Mouse (Mus musculus): ENCODE results near the gene Epas1.

The Epas1 gene

GRCm38 (mm10) chr17:86827391-86828165 is 74.1 kb downstream of the Epas1 start:
- DNase-seq (ENCODE audit: extremely low spot score, low spot score): no peak

- no peak for DNase-seq (ENCODE audit: extremely low spot score, low spot score)
These were observed 75.0 kb downstream of the Epas1 start for GRCm38 (mm10) chr17:86828500-86828899.

- no peak for DNase-seq (ENCODE audit: extremely low spot score, low spot score)
These were observed 76.1 kb downstream of the Epas1 start for GRCm38 (mm10) chr17:86829383-86830175.

DNA sequence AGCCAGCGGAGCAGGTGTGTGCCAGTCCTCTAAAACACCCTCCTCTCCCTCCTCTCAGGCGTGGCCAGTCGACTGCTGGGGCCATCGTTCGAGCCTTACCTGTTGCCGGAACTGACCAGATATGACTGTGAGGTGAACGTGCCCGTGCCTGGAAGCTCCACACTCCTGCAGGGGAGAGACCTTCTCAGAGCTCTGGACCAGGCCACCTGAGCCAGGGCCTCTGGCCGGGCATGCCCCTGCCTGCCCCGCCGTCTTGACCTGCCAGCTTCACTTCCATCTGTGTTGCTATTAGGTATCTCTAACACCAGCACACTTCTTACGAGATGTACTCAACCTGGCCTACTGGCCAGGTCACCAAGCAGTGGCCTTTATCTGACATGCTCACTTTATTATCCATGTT is 77.4 kb downstream of the Epas1 start:
- DNase-seq (ENCODE audit: extremely low spot score, low spot score): no peak

- DNase-seq (ENCODE audit: extremely low spot score, low spot score): peak; percentile 36
These were observed 79.2 kb downstream of the Epas1 start for GRCm38 (mm10) chr17:86832562-86833327.

GRCm38 (mm10) chr17:86833945-86834344 is 80.4 kb downstream of the Epas1 start:
- no peak for DNase-seq (ENCODE audit: extremely low spot score, low spot score)

DNA sequence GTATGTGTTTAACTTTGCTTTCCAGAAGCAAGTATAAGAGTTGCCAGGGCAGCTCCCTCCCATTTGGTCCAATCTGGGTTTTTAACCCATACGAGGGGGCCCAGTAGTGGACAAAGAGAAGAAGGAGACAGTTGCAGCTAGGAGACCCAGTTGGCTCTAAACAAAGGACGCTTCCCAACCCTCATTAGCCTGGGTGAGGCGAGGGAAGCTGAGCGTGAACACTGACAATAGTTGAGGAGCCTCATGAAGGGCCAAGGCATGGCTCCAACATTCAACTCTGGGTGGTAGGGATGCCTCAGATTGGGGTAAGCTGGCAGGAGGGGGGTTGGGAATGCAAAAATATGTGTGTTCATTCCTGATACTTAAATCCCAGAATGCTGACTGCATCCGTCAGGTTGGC is 85.8 kb downstream of the Epas1 start:
- DNase-seq (ENCODE audit: extremely low spot score, low spot score): peak; percentile 10

- DNase-seq (ENCODE audit: extremely low spot score, low spot score): no peak
These were observed 97.3 kb downstream of the Epas1 start for GRCm38 (mm10) chr17:86850700-86851337.

- DNase-seq (ENCODE audit: extremely low spot score, low spot score): no peak
These were observed 98.3 kb downstream of the Epas1 start for GRCm38 (mm10) chr17:86851782-86852181.

DNA sequence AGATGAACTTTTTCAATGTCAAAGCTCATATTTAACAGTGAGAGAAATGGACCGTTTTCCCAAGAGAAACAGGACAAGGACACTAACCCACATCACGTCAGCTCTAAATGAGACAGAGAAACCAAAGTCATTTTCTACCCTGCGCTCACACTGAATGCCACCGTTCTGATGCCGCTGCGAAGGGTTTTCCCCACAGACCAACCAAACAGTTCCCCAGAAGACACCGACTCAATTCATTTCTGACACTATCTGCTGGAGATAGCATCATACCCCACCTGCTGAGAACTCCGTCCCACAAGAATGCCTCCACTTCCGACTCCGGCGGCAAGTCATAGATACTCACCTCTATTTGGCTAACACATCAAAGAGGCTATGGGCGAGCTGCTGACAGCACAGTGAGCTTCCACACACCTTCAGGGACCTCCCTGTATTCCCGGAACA is 99.1 kb downstream of the Epas1 start:
- no peak for DNase-seq (ENCODE audit: extremely low spot score, low spot score)

- no peak for DNase-seq (ENCODE audit: extremely low spot score, low spot score)
These were observed 117.1 kb downstream of the Epas1 start for GRCm38 (mm10) chr17:86870586-86870985.

GRCm38 (mm10) chr17:86872643-86873042 is 119.1 kb downstream of the Epas1 start:
- no peak for DNase-seq (ENCODE audit: extremely low spot score, low spot score)

GRCm38 (mm10) chr17:86876940-86877339 is 123.4 kb downstream of the Epas1 start:
- DNase-seq (ENCODE audit: extremely low spot score, low spot score): no peak

DNA sequence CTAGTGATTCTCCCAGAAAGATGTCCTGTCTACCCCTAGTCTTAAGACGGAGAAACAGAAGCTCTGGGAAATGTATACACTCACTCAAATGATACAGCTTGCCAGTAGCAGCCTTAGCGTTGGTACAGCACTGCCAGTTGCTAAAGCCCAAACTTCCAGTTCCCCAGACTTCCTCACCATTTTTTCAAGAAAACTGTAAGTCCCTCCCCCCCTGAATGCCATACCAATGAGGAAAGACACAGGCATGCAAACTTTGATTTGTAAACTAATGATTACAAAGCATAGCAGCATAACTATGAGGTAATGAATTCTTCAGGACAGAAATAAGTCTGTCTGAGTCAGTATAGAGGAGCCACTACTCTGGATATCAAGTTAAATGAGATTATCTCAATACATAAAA is 124.2 kb downstream of the Epas1 start:
- no peak for DNase-seq (ENCODE audit: extremely low spot score, low spot score)

GRCm38 (mm10) chr17:86880056-86880455 is 126.6 kb downstream of the Epas1 start:
- DNase-seq (ENCODE audit: extremely low spot score, low spot score): no peak

DNA sequence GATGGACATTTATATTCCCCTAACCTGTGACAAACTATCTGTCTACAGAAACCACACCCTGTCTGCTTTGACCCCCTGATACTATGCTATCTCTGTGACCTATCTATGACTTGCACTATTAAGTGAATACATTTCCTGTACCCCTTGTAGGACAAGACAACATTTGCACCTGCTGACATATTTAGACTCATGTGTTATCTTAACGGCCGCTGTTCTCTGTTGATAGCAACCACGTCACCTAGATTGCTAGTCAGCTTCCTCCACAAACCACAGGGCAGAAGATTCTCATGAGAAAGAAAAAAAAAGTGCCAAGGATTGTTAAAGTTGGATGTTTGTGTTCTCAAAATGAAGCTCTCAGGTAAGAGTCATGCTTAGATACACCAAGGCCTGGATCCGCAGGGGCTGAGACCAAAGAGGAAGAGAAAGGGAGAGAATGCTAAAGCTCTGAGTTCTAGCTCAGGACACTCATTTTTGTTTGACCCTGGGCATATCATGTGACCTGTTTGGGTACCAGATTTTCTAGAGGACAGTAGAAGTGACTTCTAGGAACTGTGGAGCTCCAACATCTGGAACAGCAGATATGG is 127.1 kb downstream of the Epas1 start:
- DNase-seq (ENCODE audit: extremely low spot score, low spot score): no peak
